Mouse (Mus musculus) G1E (cell line): ENCODE measurements at regions not wholly inside any gene's neighbourhood (a gene's known extent, or its start where the extent isn't known, plus 50 kb on each side); places are given as distances from the start of the nearest gene placed in this dataset.

Source experiments
- CTCF ChIP-seq: IDR thresholded peaks from 2 replicates; pipeline ENCODE4 v1.5.1; 2012; ENCODE audit warnings: low read depth, low read length, inconsistent platforms, mixed read lengths
- GATA1 ChIP-seq: IDR thresholded peaks from 2 replicates; pipeline ENCODE4 v1.6.1; 2012; ENCODE audit warnings: borderline replicate concordance, low read length, inconsistent platforms, mixed read lengths
- POLR2AphosphoS5 ChIP-seq: IDR thresholded peaks from 2 replicates; pipeline ENCODE4 v1.6.1; 2012; ENCODE audit warnings: low read depth, low read length, inconsistent platforms; ENCODE audit not compliant: insufficient replicate concordance
- TAL1 ChIP-seq: conservative IDR thresholded peaks from 2 replicates; pipeline ENCODE4 v1.6.1; 2012; ENCODE audit warnings: low read depth, low read length, inconsistent platforms, mixed read lengths

- no peak for TF ChIP-seq CTCF
- TF ChIP-seq TAL1 = no peak
- no peak for TF ChIP-seq POLR2AphosphoS5
- no peak for TF ChIP-seq GATA1
Measured at GRCm38 (mm10) chr2:18523911-18524310, 131.3 kb upstream of the Dnajc1 start.
